Mouse (Mus musculus) thymus, adult 2 months (tissue): Measurements from ENCODE around the gene Robo2.

Source experiments
- CTCF ChIP-seq: fragments of 200-500 bp; IDR thresholded peaks from 2 replicates; pipeline ENCODE4 v1.5.1; 2012; ENCODE audit warnings: mild to moderate bottlenecking, control low read depth, low read length, moderate library complexity, borderline replicate concordance; ENCODE audit not compliant: control insufficient read depth, poor library complexity, insufficient read depth; ENCODE audit errors: extremely low read depth
- POLR2A ChIP-seq: fragments of 200-500 bp; IDR thresholded peaks from 2 replicates; pipeline ENCODE4 v1.6.1; 2012; ENCODE audit warnings: mild to moderate bottlenecking, low read length, control low read depth, moderate library complexity; ENCODE audit not compliant: control insufficient read depth, poor library complexity, insufficient read depth; ENCODE audit errors: extremely low read depth

DNA sequence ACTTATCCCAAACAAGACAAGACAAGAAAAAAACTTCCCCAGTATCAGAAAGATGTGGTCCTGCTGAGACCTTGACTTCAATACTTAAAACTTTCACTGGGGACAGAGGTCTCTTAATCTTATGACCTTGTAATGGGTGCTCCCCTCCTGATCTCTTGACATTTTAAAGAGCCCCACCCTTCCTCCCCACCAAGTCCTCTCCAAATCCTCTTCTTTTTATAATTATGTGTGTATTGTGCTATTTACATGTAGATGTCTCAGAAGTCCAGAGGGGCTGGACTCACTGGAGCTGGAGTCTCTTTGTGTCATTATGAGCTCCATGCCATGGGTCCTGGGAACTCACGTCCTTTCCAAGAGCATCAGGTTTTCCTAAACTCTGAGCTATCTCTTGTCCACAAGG is 275.4 kb downstream of the Robo2 start:
- TF ChIP-seq POLR2A (no peak), CTCF (no peak)
